Mouse (Mus musculus): Measurements from ENCODE around the gene Krt1.

Krt1 gene

DNA sequence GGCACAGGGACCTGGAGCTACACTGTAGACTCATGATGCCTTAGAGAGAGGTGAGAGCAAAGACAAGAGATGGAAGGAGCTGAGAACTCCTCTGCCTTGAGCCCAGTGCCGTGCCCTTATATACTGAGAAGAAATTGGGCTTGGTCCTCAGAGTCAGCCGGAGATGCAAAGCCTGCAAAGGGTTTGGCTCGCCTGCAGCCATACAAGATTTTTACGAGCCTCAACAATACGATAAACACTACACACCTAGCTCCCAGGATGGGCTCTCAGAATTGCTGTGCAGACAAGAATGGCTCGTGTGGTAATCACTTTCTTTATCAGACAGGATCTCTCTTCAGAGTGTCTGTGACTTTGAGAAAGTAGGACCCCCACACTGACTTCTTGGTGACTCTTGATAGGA lies at the start of gene Krt1:
Gene Krt1 (minus strand): TSS at position 101 of the 400 bp plus-strand sequence.
- in situ Hi-C loops (cut with MboI; ENCODE audit: unreplicated experiment in 2 of 2), result no loop called here

DNA sequence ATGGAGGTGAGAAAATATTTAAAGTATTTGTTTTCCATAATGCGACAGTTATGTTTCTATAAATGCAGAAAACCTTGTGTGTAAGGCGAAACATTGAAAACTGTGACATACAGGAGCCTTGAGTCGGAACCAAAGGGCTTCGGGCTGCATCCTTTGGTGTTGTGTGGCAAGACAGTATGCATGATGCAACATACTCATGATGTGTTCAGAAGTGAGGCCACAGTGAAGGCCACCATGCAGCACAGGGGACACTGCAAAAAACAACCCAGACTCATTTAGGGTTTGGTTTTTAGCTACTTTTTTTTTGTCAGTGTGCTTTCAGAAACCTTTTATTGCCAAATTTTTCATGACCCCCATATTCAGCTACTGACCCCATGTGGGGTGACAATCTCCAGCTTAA lies 44.6 kb upstream of the Krt1 start:
- in situ Hi-C loops (cut with MboI; ENCODE audit: unreplicated experiment in 2 of 2), result no loop called here

DNA sequence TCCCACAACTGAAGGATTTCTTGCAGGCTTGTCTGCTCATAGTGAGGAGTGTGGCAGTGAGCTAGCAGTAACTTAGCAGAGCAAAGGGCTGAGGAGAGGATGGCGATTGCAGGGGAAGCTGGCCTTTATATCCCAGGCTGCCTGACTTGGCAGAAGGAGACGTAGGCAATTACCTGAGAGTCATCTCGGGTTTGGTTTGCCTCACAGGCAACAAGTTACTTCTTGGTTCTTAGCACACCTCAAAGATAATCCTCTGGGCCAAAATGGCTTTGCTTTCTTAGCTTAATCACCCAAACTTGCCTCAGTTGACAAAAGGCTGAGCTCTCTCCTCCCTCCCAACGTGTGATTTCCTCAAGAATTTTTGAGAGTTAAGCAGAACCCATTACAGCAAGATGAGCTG lies 42.2 kb upstream of the Krt1 start, which contains the start of gene Krt76:
Gene Krt76 (minus strand): TSS at position 101 of the 400 bp plus-strand sequence.
- in situ Hi-C loops (cut with MboI; ENCODE audit: unreplicated experiment in 2 of 2), result no loop called here

DNA sequence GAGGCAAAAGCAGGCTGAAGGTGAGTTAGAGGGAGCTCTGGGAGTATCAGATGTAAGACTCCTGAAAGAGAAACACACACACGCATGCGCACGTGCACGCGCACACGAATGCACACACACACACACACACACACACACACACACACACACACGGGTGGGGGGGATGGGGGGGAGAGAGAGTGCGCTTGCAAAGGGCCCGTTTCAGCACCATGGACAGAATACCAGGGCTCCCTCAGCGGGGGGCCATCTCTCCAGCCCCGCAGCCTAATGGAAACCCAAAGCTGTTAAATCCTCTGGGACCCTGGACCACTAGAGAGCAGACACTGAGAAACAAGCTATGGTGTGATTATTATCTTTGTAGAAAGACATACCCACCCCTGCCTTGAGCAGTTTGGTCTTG lies 29.2 kb upstream of the Krt1 start:
- in situ Hi-C loops (cut with MboI; ENCODE audit: unreplicated experiment in 2 of 2), result no loop called here

DNA sequence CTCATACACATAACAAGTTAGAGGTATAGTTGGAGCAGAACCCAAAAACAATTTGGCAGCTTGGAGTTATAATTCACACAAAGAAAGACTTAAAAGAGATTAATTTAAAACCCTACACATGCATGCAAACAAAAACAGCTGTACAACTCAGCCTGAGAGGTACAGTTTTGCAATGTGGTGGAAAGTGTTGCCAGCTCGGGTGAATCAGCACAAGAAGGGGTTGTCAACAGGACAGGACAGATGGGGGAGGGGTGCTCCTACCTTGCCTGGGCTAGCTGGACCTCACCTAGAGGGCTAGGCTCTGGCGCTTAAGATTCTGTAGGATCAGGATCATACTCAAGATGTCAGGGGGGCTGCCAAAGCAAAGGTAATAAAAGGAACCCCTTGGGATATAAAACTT lies 27.4 kb upstream of the Krt1 start:
- in situ Hi-C loops (cut with MboI; ENCODE audit: unreplicated experiment in 2 of 2), result no loop called here

DNA sequence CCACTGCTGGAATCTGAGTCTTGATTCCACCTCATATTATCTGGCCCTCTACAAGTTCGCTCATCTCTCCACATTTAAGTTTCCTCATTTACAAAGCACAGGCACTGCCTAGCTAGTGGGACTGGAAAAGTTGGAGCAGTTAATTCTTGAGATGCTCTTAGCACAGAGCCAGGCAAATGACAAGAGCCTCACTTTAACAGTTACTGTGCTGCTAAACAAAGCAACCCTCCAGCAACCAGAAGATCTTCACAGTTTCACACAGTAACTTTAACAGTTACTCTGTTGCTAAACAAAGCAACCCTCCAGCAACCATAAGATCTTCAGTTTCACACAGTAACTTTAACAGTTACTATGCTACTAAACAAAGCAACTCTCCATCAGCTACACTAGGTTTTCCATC lies 23.8 kb upstream of the Krt1 start:
- in situ Hi-C loops (cut with MboI; ENCODE audit: unreplicated experiment in 2 of 2), result no loop called here

DNA sequence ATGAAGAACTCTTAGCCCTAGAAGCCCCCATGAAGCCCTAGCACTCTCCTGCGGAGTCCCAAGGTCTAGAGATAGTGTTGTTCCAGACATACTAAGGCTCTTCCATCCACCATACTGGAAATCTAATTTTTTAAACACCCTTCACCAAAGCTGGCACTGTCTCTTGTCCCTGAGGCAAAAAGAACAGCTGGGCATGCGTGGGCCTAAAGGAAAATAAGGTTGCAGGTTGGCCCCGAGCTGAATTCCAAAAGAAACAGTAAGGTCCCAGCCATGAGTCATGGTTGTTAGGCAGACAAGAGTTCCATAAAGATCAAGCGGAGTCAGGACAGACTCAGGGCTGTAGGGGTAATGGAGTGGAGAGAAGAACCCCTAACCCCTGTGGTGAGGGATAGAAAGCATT lies 22.6 kb upstream of the Krt1 start:
- in situ Hi-C loops (cut with MboI; ENCODE audit: unreplicated experiment in 2 of 2), result no loop called here

DNA sequence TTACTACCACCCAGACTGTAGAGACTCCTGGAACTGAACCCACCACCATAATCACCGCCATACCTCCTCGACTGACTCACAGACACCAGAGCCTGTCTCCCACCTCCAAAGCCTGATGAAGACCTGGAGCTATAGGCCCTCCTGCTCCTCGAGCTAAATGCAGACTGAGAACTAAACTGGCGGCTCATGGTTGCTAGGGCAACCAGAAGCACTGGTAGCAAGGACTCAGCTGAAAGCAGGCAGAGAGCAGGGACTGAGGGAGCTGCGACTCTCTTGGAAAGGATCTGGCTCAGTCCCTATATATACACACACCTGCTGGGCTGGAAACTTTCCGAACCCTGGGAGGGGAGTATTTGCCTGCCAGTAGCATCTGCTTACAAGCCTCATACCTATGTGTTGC lies 18.8 kb upstream of the Krt1 start, which contains the start of gene Krt77:
Gene Krt77 (minus strand): TSS at position 275 of the 400 bp plus-strand sequence.
- in situ Hi-C loops (cut with MboI; ENCODE audit: unreplicated experiment in 2 of 2), result no loop called here

DNA sequence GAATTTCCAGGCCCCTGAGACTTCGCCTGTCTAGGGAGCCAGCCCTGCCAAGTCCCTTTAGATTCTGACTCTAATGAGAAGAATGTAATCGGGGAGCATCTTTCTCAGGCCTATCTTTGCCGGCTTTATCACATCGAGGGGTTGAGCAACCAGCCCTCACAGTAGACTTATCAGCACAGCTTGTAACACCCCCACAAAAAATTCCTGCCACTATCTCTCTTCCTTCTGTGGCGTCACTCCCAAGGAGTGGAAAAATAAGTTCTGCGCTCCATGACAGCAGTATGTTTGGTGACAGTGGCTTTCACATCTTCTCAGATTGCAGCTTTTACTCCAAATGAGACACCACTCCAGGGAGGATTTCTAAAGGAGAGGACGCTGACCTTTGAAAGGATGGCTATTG lies 16.2 kb upstream of the Krt1 start:
- in situ Hi-C loops (cut with MboI; ENCODE audit: unreplicated experiment in 2 of 2), result no loop called here

DNA sequence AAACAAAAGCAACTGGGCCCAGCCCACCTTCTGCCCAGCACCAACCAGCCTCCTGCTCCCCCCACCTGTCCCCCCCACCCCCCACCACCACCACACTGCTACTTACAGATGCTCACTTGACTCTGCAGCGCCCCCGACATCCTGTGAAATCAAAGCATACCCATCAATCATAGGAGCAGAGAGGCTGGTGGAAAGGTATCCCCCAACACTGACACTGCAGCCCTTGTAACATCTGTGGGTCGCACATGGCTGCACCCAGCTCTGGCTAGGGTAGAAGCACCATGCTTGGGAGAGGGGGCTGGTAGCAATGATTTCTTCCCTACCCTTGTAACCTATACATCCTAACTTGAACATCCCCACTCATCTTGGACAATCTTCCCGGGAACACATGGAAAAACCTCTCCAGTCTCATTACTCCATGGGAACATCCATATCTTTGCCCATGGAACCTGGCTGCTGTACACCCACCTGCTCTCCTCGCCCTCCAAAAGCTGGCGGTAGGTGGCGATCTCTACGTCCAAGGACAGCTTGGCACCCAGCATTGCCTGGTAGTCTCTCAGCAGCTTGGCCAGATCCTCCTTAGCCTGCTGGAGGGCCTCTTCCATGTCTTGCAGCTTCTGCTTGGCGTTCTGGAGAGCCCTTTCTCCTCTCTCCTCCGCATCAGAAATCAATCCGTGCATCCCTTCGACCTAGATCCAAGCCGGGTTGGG lies 10.0 kb upstream of the Krt1 start:
- in situ Hi-C loops (cut with MboI; ENCODE audit: unreplicated experiment in 2 of 2), result no loop called here

DNA sequence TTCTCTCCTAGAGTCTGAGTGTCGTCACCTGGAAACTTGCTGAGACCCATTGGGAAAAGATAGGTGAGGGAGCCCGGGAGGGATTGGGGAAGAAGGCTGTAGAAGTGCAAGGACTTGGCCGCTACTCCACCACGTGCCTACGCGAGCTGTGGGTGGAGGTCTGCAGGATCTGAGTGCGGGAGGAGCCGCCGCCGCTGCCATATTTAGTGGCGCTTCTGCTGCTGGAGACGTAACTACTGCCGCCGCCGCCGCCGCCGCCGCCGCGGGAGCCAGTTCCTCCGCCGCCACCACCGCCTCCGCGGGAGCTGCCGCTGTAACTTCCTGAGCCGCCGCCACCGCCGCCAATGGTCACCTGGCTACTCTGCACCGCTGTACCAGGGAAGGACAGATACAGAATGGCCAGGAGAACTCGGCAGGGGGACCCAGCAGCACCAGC lies 9.2 kb upstream of the Krt1 start:
- in situ Hi-C loops (cut with MboI; ENCODE audit: unreplicated experiment in 2 of 2), result no loop called here

DNA sequence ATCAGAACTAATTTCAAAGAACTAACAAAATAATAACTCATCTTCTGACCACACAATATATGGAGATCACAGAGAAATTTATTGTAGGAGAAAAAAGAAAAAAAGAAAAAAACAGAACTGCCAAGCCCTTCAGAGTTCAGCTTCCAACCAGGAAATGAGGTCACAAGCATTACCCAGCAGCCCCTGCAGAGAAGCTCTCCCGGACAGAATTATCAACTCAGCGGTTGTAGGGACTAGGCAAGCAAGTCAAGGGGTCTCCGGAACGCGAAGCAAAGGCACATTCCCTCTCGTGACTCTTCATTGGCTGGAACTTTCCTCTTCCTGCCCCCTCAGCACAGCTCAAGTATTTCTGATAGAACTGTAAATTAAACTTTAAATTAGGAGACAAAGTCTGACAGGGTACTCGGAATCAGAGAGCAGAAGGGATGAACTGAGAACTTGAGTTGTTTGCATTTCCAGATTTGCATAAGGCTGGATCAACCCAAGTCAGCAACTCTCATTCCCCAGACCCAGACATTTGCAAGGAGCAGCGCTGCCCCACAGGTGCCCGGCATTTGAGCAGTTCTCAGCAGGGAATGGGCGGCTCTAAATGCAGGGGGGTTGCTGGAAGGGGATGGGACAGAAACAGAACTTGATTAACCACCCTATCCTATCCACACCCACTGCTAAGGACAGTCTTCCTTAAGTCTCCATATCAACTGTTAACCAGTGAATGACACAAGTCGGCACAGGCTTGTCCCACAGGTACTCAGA lies 8.3 kb upstream of the Krt1 start:
- in situ Hi-C loops (cut with MboI; ENCODE audit: unreplicated experiment in 2 of 2), result no loop called here

DNA sequence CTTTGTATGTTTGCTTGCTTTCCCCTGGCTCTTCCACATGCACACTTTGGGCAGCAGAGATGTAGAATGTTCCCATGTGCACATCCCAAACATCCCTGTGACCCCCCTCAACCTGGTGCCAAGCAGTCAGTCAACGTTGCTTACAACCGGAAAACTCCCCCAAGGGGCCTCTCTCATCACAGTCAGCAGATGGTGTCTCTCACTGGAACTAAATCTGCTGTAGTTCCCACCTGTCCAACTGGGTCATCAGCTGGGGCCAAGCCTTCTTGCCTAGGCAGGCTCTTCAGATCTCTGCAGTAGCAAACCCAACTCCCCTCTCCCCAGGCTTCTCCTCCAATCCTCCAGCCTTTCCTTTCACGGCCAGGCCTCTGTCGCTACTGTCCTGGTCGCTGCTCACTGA lies 6.1 kb upstream of the Krt1 start:
- in situ Hi-C loops (cut with MboI; ENCODE audit: unreplicated experiment in 2 of 2), result no loop called here

DNA sequence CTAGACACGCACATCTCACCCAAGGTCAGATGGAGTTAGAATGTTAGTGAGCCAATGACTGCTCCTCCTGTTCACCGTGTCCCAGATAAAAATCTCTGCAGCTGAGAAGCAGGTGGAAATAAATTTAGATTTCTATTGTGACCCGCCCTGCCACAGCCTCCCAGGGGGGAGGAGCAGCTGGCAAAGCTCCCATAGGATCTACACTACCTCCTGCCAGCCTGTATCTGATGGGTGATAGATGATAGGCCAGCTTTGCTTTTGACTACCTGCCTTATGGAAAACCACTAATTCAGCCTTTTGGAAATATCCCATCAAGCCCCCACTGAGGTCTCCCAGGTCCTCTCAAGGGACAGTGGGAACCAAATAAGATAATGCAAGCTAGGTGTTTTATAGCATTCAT lies 5.1 kb upstream of the Krt1 start:
- in situ Hi-C loops (cut with MboI; ENCODE audit: unreplicated experiment in 2 of 2), result no loop called here

DNA sequence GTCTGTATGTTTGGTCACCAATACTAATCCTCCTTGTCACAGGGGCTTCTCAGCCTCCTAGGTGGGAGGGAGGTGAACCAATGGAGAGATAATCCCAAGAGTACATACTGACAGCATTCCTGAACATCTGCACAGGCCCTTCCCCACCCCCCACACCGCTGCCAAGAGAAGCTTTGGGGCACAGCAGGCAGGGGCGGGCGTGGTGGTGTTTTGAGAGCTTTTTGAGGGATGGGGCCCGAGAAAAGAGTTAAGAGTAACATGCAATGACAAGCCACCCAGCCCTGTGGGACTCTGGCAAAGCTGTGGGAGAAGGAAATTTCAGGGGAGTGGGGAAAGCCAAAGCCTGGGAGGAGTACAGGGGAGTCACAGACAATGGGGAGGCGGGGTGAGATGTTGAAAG lies 3.7 kb upstream of the Krt1 start:
- in situ Hi-C loops (cut with MboI; ENCODE audit: unreplicated experiment in 2 of 2), result no loop called here

DNA sequence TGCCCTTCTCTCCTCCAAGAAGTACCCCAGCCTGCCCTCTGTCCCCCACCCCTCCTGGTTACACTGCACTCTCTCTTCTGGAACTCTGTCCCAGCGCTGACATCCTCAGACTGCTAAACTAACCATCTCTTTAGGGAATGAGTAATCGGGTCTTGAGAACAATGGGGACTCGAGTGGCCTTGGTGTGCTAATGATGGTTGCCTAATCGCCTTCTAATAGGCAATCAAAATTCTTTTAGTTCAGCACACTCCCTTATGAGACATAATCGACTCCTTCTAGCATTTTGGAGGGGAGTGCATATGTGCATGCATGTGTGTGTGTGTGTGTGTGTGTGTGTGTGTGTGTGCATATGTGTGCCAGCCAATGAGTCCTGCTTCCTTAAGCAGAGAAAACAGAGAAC lies 2.0 kb upstream of the Krt1 start:
- in situ Hi-C loops (cut with MboI; ENCODE audit: unreplicated experiment in 2 of 2), result no loop called here

DNA sequence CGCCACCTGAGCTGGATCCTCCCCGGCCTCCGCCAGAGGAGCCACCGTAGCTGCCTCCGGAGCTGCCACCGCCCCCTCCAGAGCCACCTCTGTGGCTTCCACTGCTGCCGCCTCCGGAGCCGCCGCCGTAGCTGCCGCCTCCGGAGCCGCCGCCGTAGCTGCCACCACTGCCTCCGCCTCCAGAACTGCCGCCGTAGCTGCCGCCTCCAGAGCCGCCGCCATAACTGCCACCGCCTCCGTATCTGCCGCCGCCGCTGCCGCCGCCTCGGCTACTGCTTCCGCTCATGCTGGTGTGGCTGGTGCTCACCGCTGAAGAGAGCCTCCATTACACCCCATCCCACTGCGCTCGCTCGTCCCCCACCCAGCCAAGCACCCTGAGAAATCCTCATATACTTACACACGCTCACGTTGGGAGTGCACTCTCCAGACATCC lies 4.6 kb downstream of the Krt1 start:
- in situ Hi-C loops (cut with MboI; ENCODE audit: unreplicated experiment in 2 of 2), result no loop called here

DNA sequence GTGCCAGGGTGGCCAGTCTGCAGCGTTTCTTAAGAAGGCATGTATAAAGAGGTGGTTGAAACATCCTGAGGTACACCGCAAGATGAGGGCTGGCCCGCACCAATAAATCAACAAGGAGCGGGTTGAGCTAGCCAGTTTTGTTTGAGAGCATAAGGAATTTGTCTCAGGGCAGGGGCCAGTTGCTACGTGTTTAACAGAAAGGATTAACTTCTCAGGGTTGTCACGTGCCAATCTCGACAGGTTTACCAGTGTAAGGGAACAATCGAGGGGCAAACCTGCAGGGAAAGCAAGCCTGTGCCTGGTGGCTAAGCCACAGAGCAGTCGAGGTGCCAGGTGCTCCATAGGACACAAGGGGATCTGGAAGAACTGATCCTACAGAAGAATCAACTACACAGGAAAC lies 7.4 kb downstream of the Krt1 start:
- in situ Hi-C loops (cut with MboI; ENCODE audit: unreplicated experiment in 2 of 2), result no loop called here

DNA sequence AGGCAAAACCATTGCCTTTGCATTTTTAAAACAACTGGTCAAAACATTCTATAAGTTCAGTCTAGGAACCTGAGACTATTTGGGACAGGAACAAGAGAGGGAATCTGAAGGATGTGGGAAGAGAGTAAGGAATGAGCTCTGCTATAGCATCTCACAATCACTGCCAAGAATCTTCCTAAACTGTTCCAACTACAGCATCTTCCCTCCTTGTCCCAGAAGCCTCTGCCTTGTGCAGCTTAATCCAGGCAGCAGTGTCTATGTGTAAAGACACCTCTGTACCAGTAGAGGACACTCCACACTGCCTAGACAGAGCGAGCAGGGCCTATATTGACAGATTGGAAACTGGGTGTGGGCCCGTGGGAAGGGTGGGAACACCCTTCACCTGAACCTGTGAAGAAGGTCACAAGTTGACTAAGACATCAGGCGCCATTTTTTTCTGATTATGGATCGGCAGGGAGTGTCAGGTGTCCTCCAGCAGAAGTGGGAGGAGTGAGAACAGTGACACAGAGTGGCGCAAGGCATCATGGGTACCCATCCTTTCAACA lies 15.7 kb downstream of the Krt1 start:
- in situ Hi-C loops (cut with MboI; ENCODE audit: unreplicated experiment in 2 of 2), result no loop called here

DNA sequence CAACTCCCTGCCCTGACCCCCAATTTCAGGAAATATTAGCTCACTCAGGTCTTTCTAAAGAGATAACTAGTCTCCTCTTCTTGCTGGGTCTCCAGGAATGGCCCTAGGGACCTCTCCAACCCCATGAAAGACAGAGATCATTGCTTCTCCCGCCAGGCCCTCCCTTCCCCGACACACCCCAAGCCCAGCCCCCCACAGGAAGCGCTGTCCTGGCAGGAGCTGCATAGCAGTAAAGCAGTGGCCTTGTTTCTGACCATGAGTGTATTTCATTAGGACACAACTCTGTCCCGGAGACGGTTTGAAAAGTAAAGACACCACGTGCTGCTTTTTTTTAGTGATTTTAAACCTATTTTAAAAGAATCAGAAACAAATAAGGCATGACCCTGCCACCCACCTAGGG lies 17.5 kb downstream of the Krt1 start:
- in situ Hi-C loops (cut with MboI; ENCODE audit: unreplicated experiment in 2 of 2), result no loop called here

DNA sequence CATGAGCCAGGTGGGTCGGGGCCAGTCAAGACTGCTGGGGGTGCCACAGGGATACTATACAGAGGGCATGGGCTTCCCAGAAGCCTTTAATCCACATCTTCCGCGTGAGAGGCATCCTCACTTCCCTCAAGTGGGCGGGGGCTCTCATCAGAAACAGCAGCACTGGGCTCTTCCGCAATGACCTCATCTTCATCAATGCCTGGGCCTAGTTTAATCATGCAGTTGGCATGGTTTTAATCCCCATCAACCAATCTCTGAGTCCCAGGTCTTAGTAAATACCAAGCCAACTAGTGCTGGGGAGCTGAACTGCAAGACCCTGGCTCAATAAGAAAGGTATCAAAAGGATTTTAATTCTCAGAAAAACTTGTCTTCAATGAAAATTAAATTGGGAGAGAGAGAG lies 21.2 kb downstream of the Krt1 start:
- in situ Hi-C loops (cut with MboI; ENCODE audit: unreplicated experiment in 2 of 2), result no loop called here

DNA sequence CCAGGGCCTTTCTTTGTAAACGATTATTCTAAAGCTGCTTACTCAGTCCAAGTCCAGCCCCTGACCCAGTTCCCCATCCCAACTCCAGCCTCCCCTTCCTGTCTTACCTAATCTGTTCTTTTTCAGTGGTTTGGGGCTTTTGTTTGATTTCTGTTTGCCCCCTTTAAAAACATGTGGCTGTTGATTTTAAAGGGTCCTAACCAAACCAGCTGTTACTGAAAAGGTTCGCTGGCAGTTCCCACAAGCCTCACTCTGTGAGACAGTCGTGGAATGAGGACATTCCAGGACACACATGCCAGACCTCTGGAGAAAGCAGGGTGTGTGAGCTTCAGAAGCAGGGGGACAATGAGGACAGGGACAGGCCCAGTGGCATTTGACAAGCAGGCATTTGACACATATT lies 28.8 kb downstream of the Krt1 start:
- in situ Hi-C loops (cut with MboI; ENCODE audit: unreplicated experiment in 2 of 2), result no loop called here
